Mouse (Mus musculus) heart, embryonic 14.5 days (tissue): Measurements from ENCODE around the gene Adamts3. TPM values are rescaled to one million over a fixed set of nuclear protein-coding genes. Genes with fewer than 3 reads are reported as not detected.

Experiments used
- ATAC-seq: fragments of 200-750 bp; cut with Nextera tagmentation; 2 replicates; pipeline ENCODE4 v1.8.0; 2017; ENCODE audit warnings: low read depth, moderate TSS enrichment; ENCODE audit not compliant: insufficient number of reproducible peaks, insufficient read depth, low FRiP score
- H3K27ac ChIP-seq, 2 experiments: fragments of 200-500 bp in 1 of 2; fragments of 300-500 bp in 1 of 2; sonication (generic) in 1 of 2; replicated peaks in 1 of 2; 2 replicates each; pipeline ENCODE4 v1.5.1; 2012 to 2014; ENCODE audit warnings: low read depth in 2 of 2, low read length in 2 of 2, control low read depth in 1 of 2, mild to moderate bottlenecking in 1 of 2, mixed read lengths in 1 of 2; ENCODE audit not compliant: control insufficient read depth in 1 of 2, insufficient read depth in 1 of 2
- H3K27me3 ChIP-seq: fragments of 300-500 bp; sonication (generic); 2 replicates; pipeline ENCODE4 v1.6.1; 2014; ENCODE audit warnings: mild to moderate bottlenecking, low read length, control low read depth; ENCODE audit not compliant: control insufficient read depth, insufficient read depth
- H3K36me3 ChIP-seq: fragments of 300-500 bp; sonication (generic); 2 replicates; pipeline ENCODE4 v1.6.1; 2014; ENCODE audit warnings: mild to moderate bottlenecking, control low read depth, low read length, mixed read lengths; ENCODE audit not compliant: control insufficient read depth, insufficient read depth
- H3K4me1 ChIP-seq, 2 experiments: fragments of 200-500 bp in 1 of 2; fragments of 300-500 bp in 1 of 2; sonication (generic) in 1 of 2; 2 replicates each; pipeline ENCODE4 v1.6.1; 2012 to 2014; ENCODE audit warnings: low read length in 2 of 2, control low read depth in 1 of 2, mixed read lengths in 1 of 2; ENCODE audit not compliant: control insufficient read depth in 2 of 2, insufficient read depth in 2 of 2
- H3K4me2 ChIP-seq: fragments of 300-500 bp; sonication (generic); 2 replicates; pipeline ENCODE4 v1.6.1; 2014; ENCODE audit warnings: mild to moderate bottlenecking, low read length
- H3K4me3 ChIP-seq, 2 experiments: fragments of 200-500 bp in 1 of 2; fragments of 300-500 bp in 1 of 2; sonication (generic) in 1 of 2; 2 replicates each; pipeline ENCODE4 v1.5.1; 2012 to 2014; ENCODE audit warnings: low read length in 2 of 2, mild to moderate bottlenecking in 2 of 2, control low read depth in 1 of 2, low read depth in 1 of 2, moderate library complexity in 1 of 2; ENCODE audit not compliant: control insufficient read depth in 1 of 2, insufficient read depth in 1 of 2
- H3K9ac ChIP-seq: fragments of 300-500 bp; sonication (generic); 2 replicates; pipeline ENCODE4 v1.6.1; 2014; ENCODE audit warnings: mild to moderate bottlenecking, low read length
- H3K9me3 ChIP-seq: fragments of 300-500 bp; sonication (generic); 2 replicates; pipeline ENCODE4 v1.6.1; 2016; ENCODE audit warnings: low read length, control low read depth; ENCODE audit not compliant: control insufficient read depth
- WGBS: fragments of 180-500 bp; shearing (Covaris S2); extraction: QIAGEN DNeasy Blood & Tissue Kit; methylation state at CpG from one replicate; pipeline ENCODE4 v1.1.7; 2014; 5-methylcytosine and 5-hydroxymethylcytosine counted together
- polyA plus RNA-seq: library from polyadenylated mRNA; unstranded; fragments of >200 nt; fragmentation: Nextera tagmentation; extraction: Ambion mirVana; gene quantifications from 2 replicates; pipeline ENCODE4 v1.2.1, GENCODE M21; 2014

Gene Adamts3
- 4.0 and 4.8 TPM in 2 replicates for polyA plus RNA-seq

DNA sequence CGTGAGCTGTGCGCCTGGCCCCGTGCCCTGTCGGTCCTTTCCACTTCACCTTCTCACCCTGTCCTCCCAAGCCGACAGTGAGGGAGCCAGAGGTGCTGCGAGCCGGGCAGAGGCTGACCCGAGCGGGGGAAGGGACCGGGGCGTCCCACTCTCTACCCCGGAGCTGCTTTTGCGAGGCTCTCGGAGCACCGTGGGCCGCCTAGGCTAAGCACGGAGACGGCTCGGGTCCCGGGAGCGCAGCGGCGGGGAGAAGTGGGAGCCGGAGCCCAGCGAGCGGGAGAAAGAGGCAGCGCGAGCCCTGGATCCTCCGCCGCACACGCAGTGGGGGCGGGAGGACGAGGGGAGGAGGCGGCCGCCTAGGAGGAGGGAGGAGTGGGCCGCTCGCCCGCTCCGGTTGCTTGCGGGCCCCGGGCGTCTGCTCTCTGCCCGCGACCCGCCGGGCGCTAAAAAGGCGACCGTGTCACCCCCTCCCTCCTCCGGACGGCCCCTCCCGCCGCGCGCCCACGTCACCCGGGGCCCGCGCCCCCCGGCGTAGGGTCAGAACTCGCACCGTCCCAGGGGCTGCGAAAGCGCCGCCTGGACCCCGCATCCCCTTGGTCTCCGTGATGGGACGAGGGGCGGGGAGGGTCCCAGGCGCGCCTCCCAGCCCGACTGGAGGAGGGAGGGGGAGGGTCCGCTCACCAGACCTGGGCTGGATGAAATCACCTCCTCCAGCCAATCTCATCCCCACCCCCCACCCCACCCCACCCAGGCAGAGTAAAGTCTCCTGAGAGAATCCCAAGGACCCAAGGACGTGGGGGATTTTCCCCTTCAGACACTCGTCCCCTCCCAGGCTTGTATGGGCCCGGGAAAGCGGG lies at the start of gene Adamts3:
Gene Adamts3, minus strand, starts transcription at position 284 of the 857 bp plus-strand sequence.
- Histone ChIP-seq H3K27me3 (no peaks in the 10 kb centered on the region), H3K9me3 (peaks cover 4% of the 10 kb centered on the region; the same call in 1 of the 2 replicates), H3K36me3 (no peaks in the 10 kb centered on the region), H3K4me2 (peak within 1 kb of the TSS; percentile 100), H3K9ac (peak within 1 kb of the TSS; percentile 83), H3K4me3 (peak within 1 kb of the TSS; percentile 69 to 71), H3K27ac (peak within 1 kb of the TSS; percentile 56 to 68; a peak in 3 of 4 replicates), H3K4me1 (peaks cover 0 to 6% of the 10 kb centered on the region in 2 experiments; a peak in 1 of 4 replicates)
- ATAC-seq, result peak; percentile 62
- WGBS, result under 1% methylated on average over 55 of the region's 78 CpGs

DNA sequence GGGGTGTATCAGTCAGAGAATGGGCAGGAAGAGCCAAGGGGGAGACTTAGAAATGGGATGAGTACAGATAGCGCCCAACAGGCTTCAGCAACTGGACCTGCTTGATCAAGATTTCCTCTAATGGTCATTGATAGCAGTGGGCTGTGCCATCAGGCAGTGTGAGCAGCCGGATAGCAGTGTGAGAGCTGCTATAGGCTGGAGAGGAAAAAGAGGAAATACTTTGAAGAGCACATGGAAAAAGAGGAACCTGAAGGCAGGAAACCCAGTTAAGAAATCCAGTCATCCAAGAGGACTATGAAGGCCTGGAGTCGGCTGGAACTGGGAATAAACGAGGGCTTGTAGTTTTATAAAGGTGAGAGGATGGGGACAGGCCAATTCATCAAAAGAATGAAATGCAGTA lies 48.4 kb upstream of the Adamts3 start:
- Histone ChIP-seq H3K9ac (no peak overlapping the region), H3K4me2 (no peak overlapping the region), H3K4me3 (no peak overlapping the region), H3K27me3 (no peaks in the 10 kb centered on the region), H3K9me3 (no peaks in the 10 kb centered on the region), H3K27ac (no peak overlapping the region), H3K36me3 (no peaks in the 10 kb centered on the region), H3K4me1 (no peaks in the 10 kb centered on the region)
- no peak for ATAC-seq
- 74% methylated on average over 4 of the region's 4 CpGs for WGBS

DNA sequence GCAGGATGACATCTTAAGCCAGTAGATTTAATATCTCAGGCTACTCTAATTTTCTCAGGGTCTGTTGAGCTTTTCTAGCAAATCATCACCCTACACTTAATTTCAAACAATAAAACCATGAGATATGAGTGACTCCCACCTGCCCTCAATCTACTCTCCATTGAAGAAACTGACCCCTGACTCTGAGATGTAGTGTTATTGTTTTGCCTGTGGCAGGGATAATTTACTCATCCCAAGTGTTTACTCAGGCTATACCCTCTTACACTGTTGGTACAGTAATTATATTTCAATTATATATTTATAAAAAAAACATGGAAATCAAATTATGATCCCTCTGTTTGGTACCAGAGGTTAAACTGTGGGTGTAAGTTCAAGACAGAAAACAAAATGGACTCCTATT lies 29.2 kb upstream of the Adamts3 start:
- H3K4me2 ChIP-seq, result no peak overlapping the region
- H3K9ac ChIP-seq, result no peak overlapping the region
- no peaks in the 10 kb centered on the region for H3K36me3 ChIP-seq
- ATAC-seq, result no peak
- no peak overlapping the region for H3K4me3 ChIP-seq
- no peak overlapping the region for H3K27ac ChIP-seq
- no peaks in the 10 kb centered on the region for H3K4me1 ChIP-seq
- no peaks in the 10 kb centered on the region for H3K27me3 ChIP-seq
- H3K9me3 ChIP-seq, result no peaks in the 10 kb centered on the region

DNA sequence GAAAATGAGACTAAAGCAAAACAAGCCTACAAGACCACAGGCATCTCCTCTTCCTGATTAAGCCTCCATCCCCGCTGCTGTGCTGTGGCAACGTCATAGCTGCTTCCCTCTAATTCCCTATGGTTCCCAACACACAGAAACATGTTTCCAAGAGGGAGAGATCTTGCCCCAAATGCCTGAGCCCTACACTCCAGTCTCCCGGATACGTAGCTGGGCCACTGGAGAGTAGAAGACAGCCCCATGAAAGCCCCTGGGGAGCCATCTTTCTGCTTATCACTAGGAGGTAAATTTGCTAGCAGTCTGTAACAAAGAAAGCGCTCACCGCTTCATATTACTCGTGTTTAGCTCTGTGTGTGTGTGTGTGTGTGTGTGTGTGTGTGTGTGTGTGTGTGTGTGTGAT lies 28.8 kb upstream of the Adamts3 start:
- no peak for ATAC-seq
- H3K36me3 ChIP-seq, result no peaks in the 10 kb centered on the region
- no peak overlapping the region for H3K9ac ChIP-seq
- 68% methylated on average over 7 of the region's 7 CpGs for WGBS
- no peak overlapping the region for H3K4me3 ChIP-seq
- H3K27ac ChIP-seq, result no peak overlapping the region
- H3K4me2 ChIP-seq, result no peak overlapping the region
- no peaks in the 10 kb centered on the region for H3K9me3 ChIP-seq
- H3K4me1 ChIP-seq, result no peaks in the 10 kb centered on the region
- no peaks in the 10 kb centered on the region for H3K27me3 ChIP-seq

DNA sequence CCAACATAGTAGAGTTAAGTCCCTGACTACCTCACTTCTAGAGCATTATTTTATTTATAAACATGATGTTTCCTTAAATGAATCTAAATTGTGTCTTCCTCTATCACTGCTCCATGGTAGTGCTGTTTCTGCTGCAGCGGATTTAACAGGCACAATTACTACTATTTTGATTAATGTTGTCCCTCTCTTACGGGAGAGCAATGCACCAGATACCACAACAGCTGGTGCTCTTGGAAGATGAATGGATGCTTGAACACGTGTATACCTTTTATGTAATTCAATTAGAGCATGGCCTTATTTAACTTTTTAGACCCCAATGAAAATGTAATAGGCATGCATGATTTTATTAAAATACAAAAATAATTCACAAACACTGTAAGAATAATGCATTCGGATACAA lies 28.4 kb upstream of the Adamts3 start:
- no peaks in the 10 kb centered on the region for H3K4me1 ChIP-seq
- 87% methylated on average over 4 of the region's 4 CpGs for WGBS

DNA sequence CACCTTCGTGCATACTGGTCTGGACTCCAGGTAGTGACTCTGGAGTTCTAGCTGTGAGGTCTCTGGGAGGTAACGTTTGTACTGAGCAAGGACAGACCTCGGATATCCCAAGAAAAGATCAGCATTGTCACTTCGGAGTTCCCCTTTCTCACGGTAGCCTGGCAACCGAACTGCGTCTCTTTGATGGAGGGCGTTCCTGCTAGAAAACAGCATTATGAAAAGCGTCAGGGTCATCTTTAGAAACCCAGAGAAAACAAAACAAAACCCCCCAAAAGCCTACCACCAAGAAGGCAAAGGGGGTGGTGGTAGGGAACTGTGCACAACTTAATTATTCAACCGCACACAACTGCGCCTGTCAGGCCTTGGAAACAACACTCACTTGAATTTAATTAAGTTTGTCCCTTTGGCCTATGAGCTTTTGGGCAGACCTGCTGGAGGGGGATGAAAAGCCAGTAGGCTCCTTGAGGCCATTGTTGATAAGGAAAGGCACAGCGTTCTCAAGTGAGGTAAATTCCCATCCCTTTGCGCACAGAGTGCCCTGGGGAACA lies 23.8 kb upstream of the Adamts3 start:
- Histone ChIP-seq H3K9ac (no peak overlapping the region), H3K4me3 (no peak overlapping the region), H3K4me1 (no peaks in the 10 kb centered on the region), H3K27ac (no peak overlapping the region), H3K9me3 (no peaks in the 10 kb centered on the region), H3K36me3 (no peaks in the 10 kb centered on the region), H3K4me2 (no peak overlapping the region), H3K27me3 (no peaks in the 10 kb centered on the region)
- ATAC-seq, result no peak
- 73% methylated on average over 13 of the region's 13 CpGs for WGBS

More for the DNA sequence above, 28.4 kb upstream of the Adamts3 start:
- H3K36me3 ChIP-seq, result no peaks in the 10 kb centered on the region
- H3K4me2 ChIP-seq, result no peak overlapping the region
- H3K9ac ChIP-seq, result no peak overlapping the region
- no peak for ATAC-seq
- H3K27me3 ChIP-seq, result no peaks in the 10 kb centered on the region
- H3K27ac ChIP-seq, result no peak overlapping the region
- no peak overlapping the region for H3K4me3 ChIP-seq
- H3K9me3 ChIP-seq, result no peaks in the 10 kb centered on the region

DNA sequence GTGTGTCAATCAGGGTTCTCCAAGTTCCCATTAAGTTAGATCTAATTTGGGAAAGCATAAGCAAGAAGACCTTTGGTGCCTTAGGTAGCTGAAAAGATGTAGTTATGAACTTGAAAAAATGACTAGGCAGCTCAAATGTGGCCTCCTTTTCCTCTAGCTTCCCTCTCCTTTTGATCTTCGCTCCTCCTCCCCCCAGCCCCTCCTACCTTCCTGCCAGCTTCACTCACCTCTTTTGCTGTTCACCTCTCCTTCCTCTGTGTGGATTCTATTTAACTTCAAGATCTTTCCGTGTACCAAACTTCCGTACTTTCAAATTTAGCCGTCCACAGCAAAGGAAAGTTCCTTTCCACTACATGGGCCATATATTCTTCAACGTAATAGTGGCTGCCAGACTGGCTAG lies 17.9 kb upstream of the Adamts3 start:
- no peak overlapping the region for H3K27ac ChIP-seq
- peaks cover 0 to 4% of the 10 kb centered on the region in 2 experiments; a peak in 2 of 4 replicates for H3K4me1 ChIP-seq
- no peak overlapping the region for H3K4me3 ChIP-seq
- no peaks in the 10 kb centered on the region for H3K9me3 ChIP-seq
- H3K27me3 ChIP-seq, result no peaks in the 10 kb centered on the region
- H3K9ac ChIP-seq, result no peak overlapping the region
- H3K4me2 ChIP-seq, result no peak overlapping the region
- no peaks in the 10 kb centered on the region for H3K36me3 ChIP-seq
- ATAC-seq, result no peak
- 76% methylated on average over 5 of the region's 5 CpGs for WGBS
